Mouse (Mus musculus): ENCODE measurements around the gene Opn4. TPM values are rescaled to one million over a fixed set of nuclear protein-coding genes. Genes with fewer than 3 reads are reported as not detected.

The Opn4 gene
- total RNA-seq, 2 experiments from 2014 or later: 2.6 to 2.9 TPM

Other genes starting within 250 kb of the Opn4 start
- not detected for gene Fam25c, start 244.7 kb downstream of the Opn4 start, total RNA-seq (2021)
- 1 to 10 TPM; 5.9 to 6.5 TPM for gene Sncg, start 225.4 kb downstream of the Opn4 start, total RNA-seq (2021)
- 10 to 100 TPM; 38.6 to 43.2 TPM for gene Mmrn2, start 224.7 kb downstream of the Opn4 start, total RNA-seq (2021)
- 10 to 100 TPM; 71.8 to 77.5 TPM for gene Bmpr1a, start 96.8 kb downstream of the Opn4 start, total RNA-seq (2021)
- not detected for gene 9230112D13Rik, start 77.3 kb downstream of the Opn4 start, total RNA-seq (2021)
- gene Ldb3, start 11.5 kb downstream of the Opn4 start, total RNA-seq (2021): 1,000 to 10,000 TPM; 1,007 to 1,096 TPM
- gene Wapl, start 73.8 kb upstream of the Opn4 start, total RNA-seq (2021): 10 to 100 TPM; 32.8 to 36.0 TPM
- not detected for gene Grid1, start 220.0 kb upstream of the Opn4 start, total RNA-seq (2021)